Mouse (Mus musculus) CH12.LX (cell line): ENCODE measurements around the gene Lcn8.

ENCODE experiments used
- CHD1 ChIP-seq: IDR thresholded peaks from 2 replicates; pipeline ENCODE4 v1.6.1; 2012; ENCODE audit warnings: low read depth, low read length, improper control_type of control experiment, inconsistent platforms
- CTCF ChIP-seq, 2 experiments: IDR thresholded peaks in 1 of 2; conservative IDR thresholded peaks in 1 of 2; 2 replicates each; pipeline ENCODE4 v1.5.1; 2011 to 2012; ENCODE audit warnings: low read depth in 2 of 2, low read length in 2 of 2, improper control_type of control experiment in 1 of 2, inconsistent platforms in 1 of 2, mild to moderate bottlenecking in 1 of 2, moderate library complexity in 1 of 2
- MYC ChIP-seq: IDR thresholded peaks from 2 replicates; pipeline ENCODE4 v1.6.1; 2011; ENCODE audit warnings: low read depth, mild to moderate bottlenecking, improper control_type of control experiment, low read length
- POLR2A ChIP-seq: IDR thresholded peaks from 2 replicates; pipeline ENCODE4 v1.6.1; 2011; ENCODE audit warnings: low read depth, mild to moderate bottlenecking, improper control_type of control experiment, low read length

GRCm38 (mm10) chr2:25652902-25653301 lies at the start of gene Lcn8:
- TF ChIP-seq POLR2A: no peak
- TF ChIP-seq MYC: no peak
- TF ChIP-seq CTCF (conservative IDR thresholded peaks at IDR 0.05 in 1 of 2, IDR thresholded peaks at IDR 0.05 in 1 of 2; ENCODE audit: low read depth in 2 of 2, low read length in 2 of 2): no peak
- no peak for TF ChIP-seq CHD1
